Mouse (Mus musculus): ENCODE data around the gene Capns1. TPM values are rescaled to one million over a fixed set of nuclear protein-coding genes. Genes with fewer than 3 reads are reported as not detected.

The Capns1 gene
- polyA plus RNA-seq, 1 experiment from 2014 or later, result 51.3 TPM

- Histone ChIP-seq H3K27ac (no peak overlapping the region), H3K27me3 (0 out of 2 replicates have a peak, but pooled peaks cover 3% of the 10 kb centered on the region), H3K9me3 (no peaks in the 10 kb centered on the region), H3K36me3 (replicated peaks) (no peaks in the 10 kb centered on the region), H3K4me3 (replicated peaks) (no peak overlapping the region), H3K4me2 (no peak overlapping the region), H3K9ac (no peak overlapping the region), H3K4me1 (peaks cover 5% of the 10 kb centered on the region)
- no peak for ATAC-seq (ENCODE audit: low FRiP score)
- 80% methylated on average over 5 of the region's 5 CpGs for WGBS
These were observed 1.6 kb upstream of the Capns1 start for GRCm38 (mm10) chr7:30200200-30200599.

DNA sequence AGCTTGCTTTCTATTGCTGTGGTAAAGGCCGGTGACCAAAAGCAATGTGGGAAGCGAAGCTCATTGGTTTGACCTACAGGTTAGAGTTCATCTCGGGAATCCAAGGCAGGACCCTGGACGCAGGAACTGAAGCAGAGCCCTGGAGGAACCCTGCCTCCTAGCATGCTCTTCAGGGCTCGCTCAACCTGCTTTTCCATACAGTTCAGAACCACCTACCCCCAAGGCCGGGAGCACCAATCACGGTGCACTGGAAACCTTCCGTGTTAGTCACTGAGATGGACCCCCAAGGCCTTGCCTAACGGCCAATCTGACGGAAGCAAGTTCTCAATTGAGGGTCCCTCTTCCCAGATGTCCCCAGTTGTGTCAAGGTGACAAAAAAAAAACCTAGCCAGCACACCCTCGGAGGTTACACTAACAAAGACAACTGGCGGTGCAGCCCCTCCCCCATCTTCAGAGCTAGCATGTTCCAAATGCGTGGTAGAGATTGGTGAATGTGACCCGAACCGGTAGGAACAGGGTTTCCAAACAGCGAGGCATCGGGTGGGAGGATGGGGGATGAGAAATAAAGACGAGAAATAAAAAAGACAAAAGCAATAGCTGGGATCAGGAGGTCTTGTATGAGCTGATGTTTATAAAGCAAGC, 1.0 kb upstream of the Capns1 start:
- Histone ChIP-seq H3K4me1 (peaks cover 8% of the 10 kb centered on the region), H3K9ac (no peak overlapping the region), H3K36me3 (replicated peaks) (no peaks in the 10 kb centered on the region), H3K4me2 (no peak overlapping the region), H3K27ac (no peak overlapping the region), H3K4me3 (replicated peaks) (no peak overlapping the region), H3K9me3 (no peaks in the 10 kb centered on the region), H3K27me3 (0 out of 2 replicates have a peak, but pooled peaks cover 3% of the 10 kb centered on the region)
- WGBS, result 81% methylated on average over 18 of the region's 18 CpGs
- no peak for ATAC-seq (ENCODE audit: low FRiP score)

GRCm38 (mm10) chr7:30197592-30198129, 950 bp downstream of the Capns1 start:
- Histone ChIP-seq H3K4me1 (peaks cover 19% of the 10 kb centered on the region), H3K4me3 (replicated peaks) (no peak overlapping the region), H3K9me3 (no peaks in the 10 kb centered on the region), H3K36me3 (replicated peaks) (no peaks in the 10 kb centered on the region), H3K27me3 (0 out of 2 replicates have a peak, but pooled peaks cover 3% of the 10 kb centered on the region), H3K4me2 (no peak overlapping the region), H3K9ac (no peak overlapping the region), H3K27ac (no peak overlapping the region)
- no peak for ATAC-seq (ENCODE audit: low FRiP score)
- WGBS, result 83% methylated on average over 5 of the region's 5 CpGs

- Histone ChIP-seq H3K9me3 (no peaks in the 10 kb centered on the region), H3K27me3 (no peaks in the 10 kb centered on the region), H3K4me2 (no peak overlapping the region), H3K4me3 (replicated peaks) (no peak overlapping the region), H3K4me1 (peaks cover 21% of the 10 kb centered on the region), H3K27ac (no peak overlapping the region), H3K9ac (no peak overlapping the region), H3K36me3 (replicated peaks) (peaks cover 12% of the 10 kb centered on the region)
- WGBS, result 86% methylated on average over 6 of the region's 6 CpGs
- ATAC-seq (ENCODE audit: low FRiP score), result no peak
These were observed 2.4 kb downstream of the Capns1 start for GRCm38 (mm10) chr7:30196171-30196570.

GRCm38 (mm10) chr7:30195461-30195860, 3.1 kb downstream of the Capns1 start:
- no peaks in the 10 kb centered on the region for H3K9me3 ChIP-seq
- 72% methylated on average over 6 of the region's 6 CpGs for WGBS
- no peak overlapping the region for H3K27ac ChIP-seq
- peaks cover 18% of the 10 kb centered on the region for H3K36me3 ChIP-seq (replicated peaks)
- H3K4me1 ChIP-seq, result peaks cover 21% of the 10 kb centered on the region
- ATAC-seq (ENCODE audit: low FRiP score), result no peak
- H3K4me3 ChIP-seq (replicated peaks), result no peak overlapping the region
- no peaks in the 10 kb centered on the region for H3K27me3 ChIP-seq
- H3K4me2 ChIP-seq, result peak overlapping the region; percentile 81
- H3K9ac ChIP-seq, result peak overlapping the region; percentile 74; the same call in 1 of the 2 replicates

- peak; percentile 91 for ATAC-seq (ENCODE audit: low FRiP score)
- under 1% methylated on average over 28 of the region's 28 CpGs for WGBS
- H3K27ac ChIP-seq, result peak overlapping the region; percentile 75
- H3K9me3 ChIP-seq, result no peaks in the 10 kb centered on the region
- H3K27me3 ChIP-seq, result no peaks in the 10 kb centered on the region
- H3K9ac ChIP-seq, result peak overlapping the region; percentile 74
- peak overlapping the region; percentile 74 for H3K4me3 ChIP-seq (replicated peaks)
- peaks cover 21% of the 10 kb centered on the region for H3K4me1 ChIP-seq
- peak overlapping the region; percentile 81 for H3K4me2 ChIP-seq
- peaks cover 24% of the 10 kb centered on the region for H3K36me3 ChIP-seq (replicated peaks)
These were observed 3.7 kb downstream of the Capns1 start for GRCm38 (mm10) chr7:30194884-30195283.

- Histone ChIP-seq H3K27me3 (no peaks in the 10 kb centered on the region), H3K4me3 (replicated peaks) (peak overlapping the region; percentile 74), H3K4me2 (peak overlapping the region; percentile 81), H3K9me3 (no peaks in the 10 kb centered on the region), H3K36me3 (replicated peaks) (peaks cover 25% of the 10 kb centered on the region), H3K27ac (peak overlapping the region; percentile 75), H3K9ac (peak overlapping the region; percentile 74), H3K4me1 (peaks cover 21% of the 10 kb centered on the region)
- 2% methylated on average over 26 of the region's 26 CpGs for WGBS
- peak; percentile 21 for ATAC-seq (ENCODE audit: low FRiP score)
These were observed 4.3 kb downstream of the Capns1 start for GRCm38 (mm10) chr7:30194101-30194831.

DNA sequence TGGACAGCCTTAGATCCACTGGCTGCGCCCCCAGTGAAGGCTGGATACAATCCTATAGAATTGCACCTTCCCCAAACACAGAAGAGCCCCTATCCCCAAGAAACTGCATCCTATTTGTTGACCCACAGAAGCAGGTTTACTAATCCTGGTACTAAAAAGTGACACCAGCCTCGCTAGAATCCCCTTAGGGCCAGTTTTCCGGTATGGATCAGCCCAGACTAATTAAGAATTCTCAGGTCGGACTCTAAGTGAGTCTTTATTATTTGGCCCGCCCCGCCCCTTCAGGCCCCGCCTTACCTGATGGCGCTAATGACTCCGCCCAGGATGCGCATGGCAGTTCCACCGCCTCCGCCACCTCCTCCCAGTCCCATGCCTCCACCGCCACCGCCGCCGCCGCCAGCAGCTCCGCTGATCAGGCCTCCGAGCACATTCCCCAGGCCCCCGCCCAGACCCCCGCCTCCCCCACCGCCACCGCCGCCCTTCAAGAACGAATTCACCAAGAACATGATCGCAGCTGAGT, 5.0 kb downstream of the Capns1 start:
- peak overlapping the region; percentile 74 for H3K9ac ChIP-seq
- peak overlapping the region; percentile 75 for H3K27ac ChIP-seq
- peak; percentile 71 for ATAC-seq (ENCODE audit: low FRiP score)
- no peaks in the 10 kb centered on the region for H3K9me3 ChIP-seq
- no peaks in the 10 kb centered on the region for H3K27me3 ChIP-seq
- 1% methylated on average over 18 of the region's 26 CpGs for WGBS
- H3K4me3 ChIP-seq (replicated peaks), result peak overlapping the region; percentile 74
- H3K4me2 ChIP-seq, result peak overlapping the region; percentile 81
- H3K4me1 ChIP-seq, result peaks cover 21% of the 10 kb centered on the region
- peaks cover 31% of the 10 kb centered on the region for H3K36me3 ChIP-seq (replicated peaks)

DNA sequence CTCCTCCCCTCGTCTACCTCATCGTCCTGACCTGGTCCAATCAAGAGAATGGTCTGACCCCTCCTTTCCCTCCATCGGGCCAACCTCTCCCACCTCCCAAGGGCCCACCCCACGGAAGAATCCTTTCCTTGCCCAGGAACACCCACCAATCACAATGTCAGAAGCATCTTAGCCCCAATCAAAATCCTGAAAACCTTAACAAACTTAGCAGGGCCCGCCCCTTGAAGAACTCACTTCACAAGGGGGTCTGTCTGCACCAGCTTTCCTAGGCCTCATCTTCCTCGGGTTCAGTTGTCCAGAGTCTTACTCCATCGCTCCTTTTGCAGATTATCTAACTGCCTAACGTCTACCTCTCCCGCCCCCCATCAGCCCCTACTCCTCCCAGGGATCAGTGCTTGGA, 5.6 kb downstream of the Capns1 start:
- peak overlapping the region; percentile 25; the same call in 1 of the 2 replicates for H3K27ac ChIP-seq
- ATAC-seq (ENCODE audit: low FRiP score), result no peak
- 9% methylated on average over 9 of the region's 9 CpGs for WGBS

GRCm38 (mm10) chr7:30192088-30192487, 6.5 kb downstream of the Capns1 start:
- WGBS, result 89% methylated on average over 12 of the region's 12 CpGs
- no peak overlapping the region for H3K9ac ChIP-seq
- H3K27ac ChIP-seq, result no peak overlapping the region
- ATAC-seq (ENCODE audit: low FRiP score), result no peak
- H3K4me1 ChIP-seq, result peaks cover 18% of the 10 kb centered on the region
- H3K4me2 ChIP-seq, result no peak overlapping the region
- no peak overlapping the region for H3K4me3 ChIP-seq (replicated peaks)
- H3K27me3 ChIP-seq, result no peaks in the 10 kb centered on the region
- H3K36me3 ChIP-seq (replicated peaks), result peaks cover 45% of the 10 kb centered on the region
- H3K9me3 ChIP-seq, result no peaks in the 10 kb centered on the region

More for the DNA sequence above, 5.6 kb downstream of the Capns1 start:
- peak overlapping the region; percentile 74 for H3K4me3 ChIP-seq (replicated peaks)
- peaks cover 36% of the 10 kb centered on the region for H3K36me3 ChIP-seq (replicated peaks)
- peak overlapping the region; percentile 81 for H3K4me2 ChIP-seq
- H3K27me3 ChIP-seq, result no peaks in the 10 kb centered on the region
- H3K9me3 ChIP-seq, result no peaks in the 10 kb centered on the region
- peak overlapping the region; percentile 74 for H3K9ac ChIP-seq
- peaks cover 18% of the 10 kb centered on the region for H3K4me1 ChIP-seq

DNA sequence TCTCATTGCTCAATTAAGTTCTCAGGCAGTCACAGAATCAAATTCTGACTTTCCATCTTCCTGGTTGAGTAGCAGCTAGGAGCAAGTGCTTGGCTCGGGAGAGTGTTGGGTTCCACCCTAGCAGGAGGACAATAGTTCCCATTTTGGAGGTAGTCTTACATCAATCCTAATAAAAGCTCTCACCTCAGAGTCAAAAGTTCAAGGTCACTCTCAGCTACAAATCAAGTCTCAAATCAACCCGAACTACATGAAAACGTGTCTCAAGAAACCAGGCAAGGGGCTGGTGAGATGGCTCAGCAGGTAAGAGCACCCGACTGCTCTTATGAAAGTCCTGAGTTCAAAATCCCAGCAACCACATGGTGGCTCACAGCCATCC, 9.5 kb downstream of the Capns1 start:
- Histone ChIP-seq H3K27me3 (no peaks in the 10 kb centered on the region), H3K9me3 (no peaks in the 10 kb centered on the region), H3K27ac (no peak overlapping the region), H3K4me3 (replicated peaks) (no peak overlapping the region), H3K36me3 (replicated peaks) (peaks cover 57% of the 10 kb centered on the region), H3K4me2 (no peak overlapping the region), H3K4me1 (peaks cover 19% of the 10 kb centered on the region), H3K9ac (no peak overlapping the region)
- no peak for ATAC-seq (ENCODE audit: low FRiP score)
- WGBS, result 87% methylated on average over 4 of the region's 4 CpGs

DNA sequence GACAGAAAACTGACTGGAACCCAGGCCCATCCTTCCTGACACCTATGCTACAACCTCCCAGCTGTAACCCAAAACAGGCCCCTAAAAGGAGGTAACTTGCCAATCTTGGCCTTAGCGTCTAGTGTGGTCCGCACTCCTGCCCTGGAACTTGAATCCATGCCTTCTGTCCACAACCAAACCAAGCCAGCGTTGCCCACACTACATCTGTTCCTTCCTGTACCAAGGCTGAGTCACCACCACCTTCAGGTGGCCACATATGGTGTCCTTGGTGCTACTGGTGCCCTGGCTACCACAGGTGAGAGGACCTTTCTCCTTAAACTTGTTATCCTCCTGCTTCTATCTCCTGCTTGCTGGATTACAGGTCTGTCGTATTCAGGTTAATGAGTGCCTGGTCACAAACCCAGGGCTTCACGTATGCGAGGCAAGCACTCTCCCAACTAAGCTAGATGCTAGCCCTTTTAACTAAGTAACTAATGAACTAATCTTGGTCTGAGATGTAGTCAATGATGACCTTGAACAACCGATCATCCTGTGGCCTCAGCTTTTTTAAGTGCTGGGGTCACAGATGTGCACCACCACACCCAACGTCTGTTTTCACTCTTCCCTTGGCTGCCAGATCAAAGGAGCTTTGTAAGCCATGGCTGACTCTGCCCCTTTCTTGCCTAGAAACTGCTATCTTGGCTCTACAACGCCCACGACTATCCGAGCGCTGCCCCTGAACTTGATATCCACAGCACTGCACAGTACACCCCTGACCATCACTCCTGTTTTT, 10.1 kb downstream of the Capns1 start:
- H3K9ac ChIP-seq, result no peak overlapping the region
- peaks cover 21% of the 10 kb centered on the region for H3K4me1 ChIP-seq
- no peak overlapping the region for H3K4me3 ChIP-seq (replicated peaks)
- no peak overlapping the region for H3K4me2 ChIP-seq
- H3K27me3 ChIP-seq, result no peaks in the 10 kb centered on the region
- WGBS, result 88% methylated on average over 12 of the region's 12 CpGs
- no peaks in the 10 kb centered on the region for H3K9me3 ChIP-seq
- H3K36me3 ChIP-seq (replicated peaks), result peaks cover 57% of the 10 kb centered on the region
- no peak overlapping the region for H3K27ac ChIP-seq
- no peak for ATAC-seq (ENCODE audit: low FRiP score)

Data from forebrain, embryonic 12.5 days (tissue).